ENCODE assay signal across 18 mouse cellular contexts in the genomic region with DNA sequence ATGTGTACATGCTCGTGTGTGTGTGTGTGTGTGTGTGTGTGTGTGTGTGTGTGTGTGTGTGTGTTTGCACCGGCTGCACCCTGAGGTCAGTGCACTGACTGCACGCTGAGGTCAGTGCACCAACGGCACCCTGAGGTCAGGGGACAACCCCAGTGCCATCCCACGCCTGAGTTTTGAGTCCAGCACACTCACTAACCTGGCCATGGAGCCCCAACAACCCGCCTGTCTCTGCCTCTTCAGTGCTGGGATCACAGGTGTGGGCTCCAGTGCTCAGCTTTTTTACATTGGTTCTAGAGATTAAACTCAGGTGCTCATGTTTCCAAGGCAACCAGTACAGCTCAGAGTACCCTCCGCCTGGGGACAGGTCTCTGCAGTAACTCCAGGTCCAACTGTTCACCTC. TPM values are rescaled to one million over a fixed set of nuclear protein-coding genes. Genes with fewer than 3 reads are reported as not detected.
DNase-seq lines count a peak whose midpoint lies in the region; ATAC-seq and TF ChIP-seq lines count a peak whose summit lies in the region.
"Had no signal": no experiment of that assay in that cellular context is flagged by ENCODE, and none has a peak within 500 bp of the region (broad histone marks: within the 10 kb centered on the region; RNA-seq: fewer than 3 reads in every experiment).

No protein-coding gene starts in this region.

- peak overlapping the region; percentile 59; the same call in 1 of the 2 replicates for H3K27ac ChIP-seq in forebrain, embryonic 12.5 days
- no peak overlapping the region for H3K27ac ChIP-seq in forebrain, embryonic 14.5 days (ENCODE audit: low read depth, low read length)
- no peak overlapping the region for H3K27ac ChIP-seq in lung, embryonic 16.5 days (ENCODE audit: low read length)
- H3K27ac ChIP-seq in intestine, embryonic 16.5 days (ENCODE audit: low read length): no peak overlapping the region
- H3K27ac ChIP-seq in midbrain, postnatal 0 days (ENCODE audit: low read depth, low read length): no peak overlapping the region
- no peak overlapping the region for H3K27ac ChIP-seq in limb, embryonic 10.5 days
- H3K27ac ChIP-seq: heart, embryonic 15.5 days; liver, embryonic 14.5 days had no signal

- no peak for ATAC-seq in forebrain, embryonic 12.5 days (ENCODE audit: low FRiP score)
- no peak for ATAC-seq in forebrain, embryonic 14.5 days
- peak; percentile 32; the same call in 1 of the 2 replicates for ATAC-seq in lung, embryonic 16.5 days (ENCODE audit: low read depth)
- ATAC-seq in intestine, embryonic 16.5 days: peak; percentile 16; the same call in 1 of the 2 replicates
- 0 out of 2 replicates have a peak, but pooled peaks have one; percentile 7 for ATAC-seq in midbrain, postnatal 0 days (ENCODE audit: low FRiP score)
- ATAC-seq: activated CD4-positive, CD25-positive, alpha-beta regulatory T cell, adult 4 months had no signal

- H3K4me3 ChIP-seq in forebrain, embryonic 12.5 days (replicated peaks): no peak overlapping the region
- no peak overlapping the region for H3K4me3 ChIP-seq in forebrain, embryonic 14.5 days (ENCODE audit: low read depth, low read length)
- H3K4me3 ChIP-seq in lung, embryonic 16.5 days (ENCODE audit: low read length): no peak overlapping the region
- no peak overlapping the region for H3K4me3 ChIP-seq in intestine, embryonic 16.5 days (ENCODE audit: low read length)
- no peak overlapping the region for H3K4me3 ChIP-seq in midbrain, postnatal 0 days (ENCODE audit: low read depth, low read length)
- no peak overlapping the region for H3K4me3 ChIP-seq in limb, embryonic 10.5 days
- H3K4me3 ChIP-seq: heart, embryonic 15.5 days had no signal

- H3K9ac ChIP-seq in forebrain, embryonic 12.5 days: no peak overlapping the region
- H3K9ac ChIP-seq in forebrain, embryonic 14.5 days (ENCODE audit: low read length): no peak overlapping the region
- H3K9ac ChIP-seq in lung, embryonic 16.5 days (ENCODE audit: low read length): no peak overlapping the region
- H3K9ac ChIP-seq in intestine, embryonic 16.5 days (ENCODE audit: low read depth, low read length): no peak overlapping the region
- no peak overlapping the region for H3K9ac ChIP-seq in midbrain, postnatal 0 days (replicated peaks; ENCODE audit: low read length, poor library complexity, severe bottlenecking)
- H3K9ac ChIP-seq: heart, embryonic 15.5 days; liver, embryonic 14.5 days had no signal

- no peaks in the 10 kb centered on the region; the same call in 1 of the 2 replicates for H3K27me3 ChIP-seq in forebrain, embryonic 12.5 days
- no peaks in the 10 kb centered on the region for H3K27me3 ChIP-seq in forebrain, embryonic 14.5 days (replicated peaks; ENCODE audit: control insufficient read depth, insufficient read depth, low read length)
- no peaks in the 10 kb centered on the region for H3K27me3 ChIP-seq in lung, embryonic 16.5 days (ENCODE audit: control insufficient read depth, insufficient read depth, low read depth, low read length)
- H3K27me3 ChIP-seq in intestine, embryonic 16.5 days (replicated peaks; ENCODE audit: control insufficient read depth, insufficient read depth, low read length): no peaks in the 10 kb centered on the region
- no peaks in the 10 kb centered on the region for H3K27me3 ChIP-seq in midbrain, postnatal 0 days (ENCODE audit: insufficient read depth, low read length)
- H3K27me3 ChIP-seq in limb, embryonic 10.5 days (ENCODE audit: low read depth, poor library complexity, severe bottlenecking): 0 out of 2 replicates have a peak, but pooled peaks cover 4% of the 10 kb centered on the region
- H3K27me3 ChIP-seq: heart, embryonic 15.5 days had no signal

- H3K4me1 ChIP-seq in forebrain, embryonic 12.5 days: peaks cover 33% of the 10 kb centered on the region
- peaks cover 23% of the 10 kb centered on the region for H3K4me1 ChIP-seq in forebrain, embryonic 14.5 days (ENCODE audit: control insufficient read depth, insufficient read depth, low read length)
- peaks cover 15% of the 10 kb centered on the region for H3K4me1 ChIP-seq in lung, embryonic 16.5 days (replicated peaks; ENCODE audit: control insufficient read depth, insufficient read depth, low read length)
- peaks cover 34% of the 10 kb centered on the region for H3K4me1 ChIP-seq in intestine, embryonic 16.5 days (ENCODE audit: control insufficient read depth, insufficient read depth, low read length)
- peaks cover 7% of the 10 kb centered on the region; the same call in 1 of the 2 replicates for H3K4me1 ChIP-seq in midbrain, postnatal 0 days (ENCODE audit: insufficient read depth, low read length)
- peaks cover 4% of the 10 kb centered on the region; the same call in 1 of the 2 replicates for H3K4me1 ChIP-seq in limb, embryonic 10.5 days

- 28% methylated on average over 7 of the region's 7 CpGs for WGBS in forebrain, embryonic 12.5 days
- 48% methylated on average over 7 of the region's 7 CpGs for WGBS in forebrain, embryonic 14.5 days
- WGBS in lung, embryonic 16.5 days: 30% methylated on average over 7 of the region's 7 CpGs
- WGBS in intestine, embryonic 16.5 days: 48% methylated on average over 7 of the region's 7 CpGs
- 44% methylated on average over 7 of the region's 7 CpGs for WGBS in midbrain, postnatal 0 days
- 75% methylated on average over 7 of the region's 7 CpGs for WGBS in limb, embryonic 10.5 days

- DNase-seq in forebrain, embryonic 14.5 days (ENCODE audit: low spot score): no peak
- DNase-seq in lung, postnatal 25 days (ENCODE audit: low spot score): no peak
- DNase-seq in midbrain, postnatal 0 days (ENCODE audit: low spot score): peak; percentile 30
- DNase-seq in layer of hippocampus, postnatal 25 days (ENCODE audit: extremely low spot score in 1 of 2, low spot score in 1 of 2): no peak
- DNase-seq in limb, embryonic 10.5 days (ENCODE audit: low spot score): no peak
- DNase-seq: cerebellum, postnatal 14 days; heart, adult 11 months; kidney, postnatal 10 days; thymus, postnatal 4 days had no signal

- TF ChIP-seq CTCF in midbrain, postnatal 0 days (IDR thresholded peaks at IDR 0.05): no peak

- H3K36me3 ChIP-seq in forebrain, embryonic 12.5 days (replicated peaks): no peaks in the 10 kb centered on the region
- no peaks in the 10 kb centered on the region for H3K36me3 ChIP-seq in forebrain, embryonic 14.5 days (ENCODE audit: control insufficient read depth, insufficient read depth, low read length)
- H3K36me3 ChIP-seq in lung, embryonic 16.5 days (ENCODE audit: control insufficient read depth, insufficient read depth, low read length): no peaks in the 10 kb centered on the region
- no peaks in the 10 kb centered on the region for H3K36me3 ChIP-seq in intestine, embryonic 16.5 days (ENCODE audit: control insufficient read depth, insufficient read depth, low read length)
- H3K36me3 ChIP-seq in midbrain, postnatal 0 days (ENCODE audit: insufficient read depth, low read length): no peaks in the 10 kb centered on the region
- H3K36me3 ChIP-seq in limb, embryonic 10.5 days: no peaks in the 10 kb centered on the region
- H3K36me3 ChIP-seq: heart, embryonic 15.5 days had no signal

- no peaks in the 10 kb centered on the region for H3K9me3 ChIP-seq in forebrain, embryonic 12.5 days
- H3K9me3 ChIP-seq in forebrain, embryonic 14.5 days (replicated peaks; ENCODE audit: control insufficient read depth, low read length): no peaks in the 10 kb centered on the region
- H3K9me3 ChIP-seq in lung, embryonic 16.5 days (ENCODE audit: control insufficient read depth, low read length): no peaks in the 10 kb centered on the region
- H3K9me3 ChIP-seq in intestine, embryonic 16.5 days (ENCODE audit: control insufficient read depth, low read length): no peaks in the 10 kb centered on the region
- no peaks in the 10 kb centered on the region for H3K9me3 ChIP-seq in midbrain, postnatal 0 days (ENCODE audit: low read length)
- no peaks in the 10 kb centered on the region for H3K9me3 ChIP-seq in limb, embryonic 10.5 days (replicated peaks)
- H3K9me3 ChIP-seq: heart, embryonic 15.5 days had no signal

- no peak overlapping the region for H3K4me2 ChIP-seq in forebrain, embryonic 12.5 days
- no peak overlapping the region for H3K4me2 ChIP-seq in forebrain, embryonic 14.5 days (ENCODE audit: low read length)
- H3K4me2 ChIP-seq in lung, embryonic 16.5 days (ENCODE audit: low read depth, low read length): no peak overlapping the region
- H3K4me2 ChIP-seq in intestine, embryonic 16.5 days (ENCODE audit: low read depth, low read length): no peak overlapping the region
- H3K4me2 ChIP-seq in midbrain, postnatal 0 days (ENCODE audit: low read depth, low read length, poor library complexity, severe bottlenecking): no peak overlapping the region
- H3K4me2 ChIP-seq: heart, embryonic 15.5 days had no signal

RNA-seq across cellular contexts. Expression of a gene that starts 42.5 kb away (rescaled TPM):
- not detected in 2 replicates for polyA plus RNA-seq in forebrain, embryonic 12.5 days (2016; fragmentation: Nextera tagmentation; extraction: Ambion mirVana)
- not detected in 2 replicates for polyA plus RNA-seq in forebrain, embryonic 14.5 days (2014; fragmentation: Nextera tagmentation; extraction: Ambion mirVana)
- 0.72 and 0.77 TPM in 2 replicates for polyA plus RNA-seq in lung, embryonic 16.5 days (2015; fragmentation: Nextera tagmentation; extraction: Ambion mirVana)
- polyA plus RNA-seq in intestine, embryonic 16.5 days (2015; fragmentation: Nextera tagmentation; extraction: Ambion mirVana): 5.6 and 5.7 TPM in 2 replicates
- total RNA-seq in midbrain, postnatal 0 days (2014; rRNA removed): 0.38 TPM in 1 of 2 replicates, not detected in the other
- not detected in 2 replicates for polyA plus RNA-seq in midbrain, postnatal 0 days (2015; fragmentation: Nextera tagmentation; extraction: Ambion mirVana)
- total RNA-seq in layer of hippocampus, postnatal 25 days (2021): not detected
- polyA plus RNA-seq in limb, embryonic 10.5 days (2016; fragmentation: Nextera tagmentation; extraction: Ambion mirVana): not detected in 2 replicates
- total RNA-seq: left cerebral cortex, postnatal 14 days; megakaryocyte, adult 5-6 weeks had no signal
- polyA plus RNA-seq: activated CD4-positive, CD25-positive, alpha-beta regulatory T cell, adult 4 months; testis, adult 2 months had no signal

RNA-seq across cellular contexts. Expression of a gene that starts 44.9 kb away (rescaled TPM):
- polyA plus RNA-seq in forebrain, embryonic 12.5 days (2016; fragmentation: Nextera tagmentation; extraction: Ambion mirVana): 12.5 and 13.8 TPM in 2 replicates
- polyA plus RNA-seq in forebrain, embryonic 14.5 days (2014; fragmentation: Nextera tagmentation; extraction: Ambion mirVana): 2.5 and 3.1 TPM in 2 replicates
- 13.7 and 14.2 TPM in 2 replicates for polyA plus RNA-seq in lung, embryonic 16.5 days (2015; fragmentation: Nextera tagmentation; extraction: Ambion mirVana)
- 10.7 and 10.9 TPM in 2 replicates for polyA plus RNA-seq in intestine, embryonic 16.5 days (2015; fragmentation: Nextera tagmentation; extraction: Ambion mirVana)
- total RNA-seq in midbrain, postnatal 0 days (2014; rRNA removed): 0.99 and 1.0 TPM in 2 replicates
- polyA plus RNA-seq in midbrain, postnatal 0 days (2015; fragmentation: Nextera tagmentation; extraction: Ambion mirVana): 0.70 and 0.80 TPM in 2 replicates
- under 1 TPM; 0.42 to 0.57 TPM for total RNA-seq in layer of hippocampus, postnatal 25 days (2021)
- polyA plus RNA-seq in limb, embryonic 10.5 days (2016; fragmentation: Nextera tagmentation; extraction: Ambion mirVana): 7.3 and 8.9 TPM in 2 replicates

Comparison
In these comparisons a context has a peak if more than half of its experiments do, and no peak if none do; other contexts are left out.
1. ATAC-seq: peak in lung, embryonic 16.5 days (single experiment), intestine, embryonic 16.5 days (single experiment) and midbrain, postnatal 0 days (single experiment); none in forebrain, embryonic 12.5 days (single experiment) and forebrain, embryonic 14.5 days (single experiment).